Mouse (Mus musculus) kidney, postnatal 4 days (tissue): ENCODE data around the gene Muc4.

ENCODE experiments used
- DNase-seq, 2 experiments: peaks; one replicate each; pipeline ENCODE4 v3.0.0; 2021; ENCODE audit warnings: mixed read lengths in 2 of 2

Muc4 gene

DNA sequence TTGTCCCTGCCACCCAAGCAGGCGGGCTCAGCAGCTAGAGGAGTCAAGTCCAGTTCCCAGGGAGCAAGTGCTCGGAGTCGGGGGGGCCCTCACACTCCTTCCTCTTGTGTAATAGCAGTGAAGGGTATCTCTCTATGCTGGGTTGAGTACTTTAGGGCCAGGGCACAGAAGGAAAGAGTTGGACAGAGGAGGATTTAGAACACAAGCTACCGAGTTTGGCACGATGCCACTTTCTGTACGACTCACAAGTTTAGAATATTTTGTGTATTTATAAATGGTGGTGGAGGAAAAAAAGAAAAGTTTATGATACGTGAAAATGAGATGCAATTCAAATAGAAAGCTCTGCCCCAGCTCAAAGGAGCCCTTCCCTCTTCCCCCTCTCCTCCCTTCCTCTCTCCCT, 69.5 kb downstream of the Muc4 start:
- peak; percentile 27 to 49 for DNase-seq

DNA sequence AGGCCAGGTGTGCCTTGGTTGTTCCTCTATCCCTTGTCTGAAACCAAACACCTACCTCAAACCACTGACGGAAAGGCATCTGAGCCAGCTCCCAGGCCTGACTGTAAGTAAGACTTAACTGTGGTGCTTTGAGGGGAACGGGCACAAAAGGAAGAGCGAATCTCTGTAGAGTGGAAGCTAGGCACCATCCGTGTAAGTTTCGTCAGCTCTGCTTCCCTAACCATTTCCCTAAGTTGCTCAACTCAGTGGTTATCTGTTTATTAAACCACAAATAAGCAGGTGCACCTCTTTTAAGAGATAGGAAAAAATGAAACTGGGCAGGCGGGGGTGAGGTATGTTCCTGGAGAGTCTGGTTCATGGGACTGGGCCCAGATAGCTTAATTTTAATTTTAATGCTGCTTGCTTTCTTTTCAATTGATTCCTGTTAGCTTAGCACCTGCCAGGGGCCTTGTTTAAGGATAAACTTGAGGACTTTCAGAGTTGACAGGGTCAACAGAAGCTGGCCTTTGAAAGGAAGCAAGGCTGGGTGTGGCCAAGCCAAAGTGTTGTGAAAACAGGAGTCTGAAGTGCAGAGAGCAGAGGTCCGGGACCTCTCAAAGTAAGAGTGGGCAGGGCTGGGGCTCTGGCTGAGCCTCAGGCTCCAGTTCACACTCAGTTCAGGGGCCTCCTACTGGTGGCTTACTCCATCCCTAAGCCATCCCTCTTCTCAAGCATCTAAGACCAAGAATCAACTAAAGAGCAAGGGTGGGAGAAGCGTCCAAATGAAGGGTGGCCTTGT, 71.9 kb downstream of the Muc4 start:
- DNase-seq = peak in 1 of 2 experiments; percentile 36

- no peak for DNase-seq
Measured at GRCm38 (mm10) chr16:32810321-32810720, 74.6 kb downstream of the Muc4 start, which contains the start of gene Smbd1. TSS of gene Smbd1 (minus strand) at chr16:32810477.

DNA sequence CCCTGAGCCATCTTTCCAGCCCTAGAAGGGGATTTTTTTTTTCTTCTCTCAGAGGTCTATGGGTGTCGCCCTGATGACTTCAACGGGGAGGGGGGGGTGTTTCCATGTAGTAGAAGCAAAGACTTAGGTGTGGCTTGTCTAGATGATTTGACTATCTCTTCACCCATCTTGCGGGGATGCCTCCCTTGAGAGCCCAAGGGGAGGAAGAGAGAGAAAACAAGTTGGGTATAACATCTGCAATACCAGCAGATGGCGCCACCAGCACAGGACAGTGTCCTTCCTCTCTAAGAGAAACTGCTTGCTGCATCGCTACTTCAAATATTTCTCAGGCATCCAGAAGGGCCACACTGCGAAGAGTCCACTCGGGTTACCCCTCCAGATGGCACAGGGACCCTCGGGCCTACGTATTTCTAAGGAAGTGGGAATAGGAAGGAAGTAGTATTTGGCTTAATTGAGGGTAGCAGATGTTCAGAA, 77.2 kb downstream of the Muc4 start:
- peak; percentile 94 to 95 for DNase-seq

DNA sequence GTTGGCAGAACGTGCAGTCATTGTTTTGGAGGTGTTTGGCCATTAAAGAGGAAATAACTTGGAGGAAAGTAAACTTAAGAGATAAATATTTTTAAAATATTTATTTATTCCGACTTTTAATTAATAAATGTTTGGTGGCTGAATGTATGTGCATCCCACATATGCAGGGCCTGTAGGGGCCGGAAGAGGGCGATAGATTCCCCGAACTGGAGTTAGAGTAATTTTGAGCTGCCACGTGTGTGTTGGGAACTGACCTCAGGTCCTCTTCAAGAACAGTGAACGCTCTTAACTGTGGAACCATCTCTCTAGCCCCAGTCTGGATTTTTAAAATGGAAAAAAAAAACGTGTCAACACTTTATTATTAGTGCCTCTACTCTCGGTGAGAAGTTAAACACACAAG, 77.7 kb downstream of the Muc4 start:
- peak; percentile 29 to 52 for DNase-seq

- DNase-seq = no peak
Measured at GRCm38 (mm10) chr16:32813771-32814170, 78.1 kb downstream of the Muc4 start.

DNA sequence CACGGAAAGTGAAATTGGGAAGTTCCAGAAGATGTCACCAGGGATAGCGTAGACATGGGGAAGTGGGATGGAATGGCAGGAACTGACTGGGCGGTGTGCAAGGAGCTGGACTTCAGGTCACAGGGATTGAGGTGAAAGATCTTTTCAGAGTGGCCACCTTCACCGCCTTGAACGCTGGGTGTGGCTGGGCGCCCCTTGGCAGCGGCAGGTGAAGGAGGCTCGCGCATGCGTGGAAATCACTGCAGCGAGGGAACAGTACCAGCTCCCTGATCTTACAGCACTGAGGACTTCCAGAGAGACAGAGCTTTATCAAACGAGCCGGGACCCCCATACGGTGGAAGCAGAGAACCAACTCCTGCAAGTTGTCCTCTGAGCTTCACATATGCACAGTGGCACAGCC, 78.9 kb downstream of the Muc4 start:
- DNase-seq = peak; percentile 69 to 76

- peak; percentile 65 to 83 for DNase-seq
Measured at GRCm38 (mm10) chr16:32815160-32815605, 79.5 kb downstream of the Muc4 start.

GRCm38 (mm10) chr16:32818036-32818435, 82.3 kb downstream of the Muc4 start:
- no peak for DNase-seq

- DNase-seq = no peak
Measured at GRCm38 (mm10) chr16:32818441-32818840, 82.8 kb downstream of the Muc4 start.

DNA sequence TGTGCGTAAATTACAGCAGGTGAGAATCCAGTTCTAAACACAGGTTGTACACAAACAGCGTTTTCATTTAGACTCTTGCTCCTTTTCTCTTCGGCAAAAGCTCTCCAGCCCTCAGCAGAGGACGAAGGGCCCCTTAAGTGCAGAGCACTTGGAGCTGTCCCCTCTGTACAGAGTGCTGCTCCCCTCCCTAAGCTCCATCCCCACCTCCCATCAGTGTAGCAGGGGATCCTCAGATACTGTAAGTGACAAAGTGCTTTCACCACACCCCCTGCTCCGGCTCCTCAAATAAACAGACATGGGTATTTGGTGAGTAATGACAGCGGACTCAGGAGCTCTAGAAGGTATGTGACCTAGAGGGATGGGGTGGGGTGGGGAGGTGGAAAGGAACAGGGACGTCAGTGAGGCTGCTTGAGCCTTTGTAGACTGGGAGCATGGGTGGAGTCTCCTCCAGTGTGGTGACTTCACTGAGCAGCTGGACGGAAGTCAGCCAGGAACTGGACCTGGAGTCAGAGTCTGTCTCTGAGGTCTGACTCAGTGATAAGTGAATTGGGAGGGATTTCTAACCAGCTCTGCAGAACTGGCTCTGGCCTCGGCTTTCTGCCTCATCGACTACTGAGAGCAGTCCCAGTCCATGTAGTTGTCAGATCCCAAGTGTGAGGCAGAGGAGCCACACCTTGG, 86.2 kb downstream of the Muc4 start:
- peak in 1 of 2 experiments; percentile 40 for DNase-seq

DNA sequence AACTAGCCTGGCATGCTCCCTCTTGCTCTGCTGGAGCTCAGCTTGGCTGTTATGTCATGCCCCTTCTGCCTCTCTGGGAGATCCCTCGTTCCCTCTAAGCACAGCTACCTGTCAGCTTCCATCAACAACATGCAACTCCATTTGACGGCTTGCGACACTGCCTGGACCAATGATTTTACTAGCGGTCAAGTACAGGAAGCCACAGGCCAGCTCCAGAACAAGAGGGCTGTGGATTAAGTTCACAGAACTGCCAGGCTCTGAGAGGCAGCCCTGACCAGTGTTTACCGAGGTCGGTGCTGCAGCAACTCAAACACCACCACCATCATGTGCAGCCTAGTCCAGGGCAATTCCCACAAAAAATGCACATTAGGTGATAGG, 86.8 kb downstream of the Muc4 start:
- no peak for DNase-seq

DNA sequence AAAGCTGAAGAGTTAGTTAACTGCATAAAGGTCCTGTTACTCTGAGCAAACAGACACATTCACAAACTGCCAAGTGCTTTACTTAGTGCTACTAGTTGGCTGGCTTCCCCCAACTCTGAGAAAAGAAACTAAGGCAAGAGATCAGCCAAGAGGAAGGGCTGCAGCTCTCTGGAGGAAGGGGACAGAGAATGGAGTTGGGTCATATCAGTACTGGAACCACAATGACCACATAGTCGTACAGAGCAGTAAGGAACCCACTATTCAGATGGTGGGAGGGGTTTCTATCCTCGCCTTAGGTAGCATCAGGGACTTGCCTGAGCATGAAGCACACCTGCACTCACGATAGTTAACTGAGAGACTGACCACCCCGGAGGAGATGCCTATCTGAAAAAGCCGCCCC, 87.2 kb downstream of the Muc4 start:
- no peak for DNase-seq

DNA sequence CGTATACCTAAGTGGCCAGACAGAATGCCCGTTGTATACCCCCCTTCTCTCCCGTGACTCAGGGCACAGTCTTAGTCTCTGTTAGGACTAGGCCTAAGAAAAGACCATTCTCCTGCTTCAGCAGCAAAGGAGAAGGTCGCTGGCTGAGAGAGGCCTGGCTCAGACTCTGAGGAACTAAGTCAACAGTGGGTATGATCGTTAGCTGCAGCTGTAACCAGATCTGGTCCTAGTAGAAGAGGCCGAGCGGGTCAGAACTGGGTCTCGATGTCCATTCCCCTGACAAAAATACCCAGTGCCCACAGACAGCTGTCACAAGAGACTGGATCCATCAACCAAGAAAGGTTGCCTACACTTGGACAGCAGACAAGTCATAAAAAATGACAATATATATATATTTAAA, 87.8 kb downstream of the Muc4 start:
- no peak for DNase-seq

DNA sequence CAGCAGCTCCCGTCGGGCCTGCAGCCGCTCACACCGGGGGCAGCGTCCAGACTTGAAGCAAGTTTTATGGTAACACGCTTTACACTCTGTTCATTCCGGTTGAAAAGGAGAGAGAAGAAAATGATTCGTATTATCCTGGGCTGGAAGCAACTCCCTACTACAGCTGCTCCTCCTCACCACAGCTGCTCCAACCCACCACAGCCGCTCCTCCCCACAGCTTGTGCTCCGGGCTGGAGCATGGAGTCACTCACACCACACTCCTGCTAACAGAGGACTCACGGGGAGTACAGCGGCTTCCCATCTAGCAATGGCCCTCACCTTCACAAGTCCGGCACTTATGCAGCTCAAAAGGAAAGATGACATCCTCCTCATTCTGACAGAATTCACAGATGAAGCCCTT, 88.4 kb downstream of the Muc4 start:
- DNase-seq = no peak

DNA sequence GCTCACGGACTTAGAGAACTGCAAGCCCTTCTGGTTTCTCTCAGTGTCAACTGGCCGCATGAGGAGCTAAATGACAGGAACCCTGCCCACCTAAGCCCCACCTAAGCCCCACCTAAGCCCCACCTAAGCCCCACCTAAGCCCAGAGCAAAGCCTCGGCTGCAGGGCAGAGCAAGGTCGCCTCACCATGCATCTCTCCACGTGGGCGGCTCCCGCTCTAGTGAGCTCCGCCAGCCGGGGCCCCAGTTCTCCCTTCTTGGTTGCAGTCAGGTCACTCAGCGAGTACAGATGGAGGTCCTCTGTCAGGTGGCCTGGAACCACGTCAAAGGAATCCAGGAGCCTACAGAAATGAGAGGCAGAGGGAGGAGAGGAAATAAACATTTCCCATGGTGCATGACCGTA, 89.7 kb downstream of the Muc4 start:
- peak in 1 of 2 experiments; percentile 39 for DNase-seq

DNA sequence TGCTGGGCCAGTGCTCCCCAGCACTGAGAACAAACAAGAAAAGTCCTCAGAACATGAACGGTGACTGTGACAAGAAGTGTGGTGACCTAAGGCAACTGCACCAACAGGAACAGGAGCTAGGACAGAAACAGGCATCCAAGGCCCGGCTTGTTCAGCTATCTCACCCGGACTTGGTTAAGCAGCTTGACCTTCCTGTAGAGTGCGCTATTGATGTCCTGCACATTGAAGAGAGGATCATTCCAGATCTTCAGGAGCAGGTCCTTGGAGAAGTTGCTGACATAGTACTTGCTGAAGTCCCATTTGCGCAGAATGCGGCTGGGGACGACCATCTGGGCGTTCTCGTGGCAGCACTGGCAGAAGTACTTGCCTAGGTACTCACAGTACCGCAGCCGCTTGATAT, 90.8 kb downstream of the Muc4 start:
- peak in 1 of 2 experiments; percentile 13 for DNase-seq

DNA sequence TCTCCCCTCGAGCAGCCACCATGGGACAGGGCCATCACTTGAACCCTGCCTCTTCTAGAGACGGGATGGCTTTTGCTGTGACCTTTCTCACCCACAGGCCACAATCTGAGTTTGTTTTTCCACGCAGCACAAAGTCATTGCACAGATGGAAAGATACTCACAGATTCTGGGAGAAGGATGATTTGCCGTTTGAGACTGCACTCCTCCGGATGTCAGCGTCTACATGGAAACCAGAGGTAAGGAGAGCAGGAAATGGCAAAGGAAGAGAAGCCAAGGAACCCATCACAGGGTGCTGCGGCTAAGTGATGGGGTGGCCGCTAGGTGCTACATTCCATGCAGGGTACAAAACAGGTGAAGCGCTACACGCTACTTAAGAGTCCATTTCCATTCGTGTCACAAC, 93.4 kb downstream of the Muc4 start:
- no peak for DNase-seq

DNA sequence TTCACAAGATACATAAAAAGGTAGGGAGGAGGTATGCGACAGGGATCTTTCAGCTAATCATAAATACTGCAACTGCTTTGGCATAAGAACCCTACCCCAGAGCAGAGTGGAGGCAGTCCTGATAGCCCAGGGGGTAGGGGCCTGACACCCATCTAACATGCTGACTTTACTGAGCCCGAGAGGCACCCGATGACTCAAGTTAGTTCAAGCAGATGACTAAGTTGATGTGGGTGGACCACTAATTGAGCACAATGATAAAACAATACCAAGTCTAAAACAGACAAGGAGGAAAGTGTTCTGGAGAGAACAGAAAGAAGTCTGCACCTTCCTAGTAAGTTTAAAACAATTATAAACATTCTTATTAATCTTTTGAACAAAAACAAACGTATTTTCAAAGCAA, 95.8 kb downstream of the Muc4 start:
- DNase-seq = no peak
